ENCODE assay signal across 11 mouse cellular contexts in genomic region chr15:51634726-51635125, GRCm38 (mm10).
DNase-seq lines count a peak whose midpoint lies in the region; ATAC-seq and TF ChIP-seq lines count a peak whose summit lies in the region.
"Had no signal": no experiment of that assay in that cellular context is flagged by ENCODE, and none has a peak within 500 bp of the region (broad histone marks: within the 10 kb centered on the region; RNA-seq: fewer than 3 reads in every experiment).

No protein-coding gene starts in this region.

- peak; percentile 59 to 70 for DNase-seq in cerebellum, postnatal 10 days
- no peak for DNase-seq in cerebellum, adult 8-10 months
- no peak for DNase-seq in lung, adult 2 months
- DNase-seq in limb, embryonic 14.5 days (ENCODE audit: low spot score), result no peak
- no peak for DNase-seq in heart, postnatal 10 days
- DNase-seq in ovary, postnatal 36 days (ENCODE audit: low spot score), result no peak
- DNase-seq: adrenal gland, postnatal 36 days had no signal

- H3K27ac ChIP-seq in lung, embryonic 15.5 days, result no peak overlapping the region
- H3K27ac ChIP-seq in limb, embryonic 14.5 days (replicated peaks; ENCODE audit: low read depth, low read length), result no peak overlapping the region
- H3K27ac ChIP-seq in stomach, embryonic 16.5 days (ENCODE audit: low read length), result no peak overlapping the region
- H3K27ac ChIP-seq: liver, embryonic 15.5 days had no signal

- TF ChIP-seq CTCF in lung, adult 2 months (IDR thresholded peaks at IDR 0.05; ENCODE audit: insufficient read depth, low read length), result no peak

- 39% methylated on average over 7 of the region's 7 CpGs for WGBS in lung, embryonic 15.5 days
- WGBS in lung, adult 2 months, result 39% methylated on average over 7 of the region's 7 CpGs
- 51% methylated on average over 7 of the region's 7 CpGs for WGBS in limb, embryonic 14.5 days
- WGBS in stomach, embryonic 16.5 days, result 43% methylated on average over 7 of the region's 7 CpGs

- H3K9me3 ChIP-seq in lung, embryonic 15.5 days, result no peaks in the 10 kb centered on the region
- no peaks in the 10 kb centered on the region for H3K9me3 ChIP-seq in limb, embryonic 14.5 days (ENCODE audit: control insufficient read depth, low read length)
- no peaks in the 10 kb centered on the region for H3K9me3 ChIP-seq in stomach, embryonic 16.5 days (replicated peaks; ENCODE audit: control insufficient read depth, low read length)
- H3K9me3 ChIP-seq: liver, embryonic 15.5 days had no signal

- H3K4me2 ChIP-seq in lung, embryonic 15.5 days, result peak overlapping the region; percentile 24; the same call in 1 of the 2 replicates
- H3K4me2 ChIP-seq in limb, embryonic 14.5 days (replicated peaks; ENCODE audit: low read depth, low read length, severe bottlenecking), result peak overlapping the region; percentile 6; the same call in 1 of the 2 replicates
- peak overlapping the region; percentile 29; the same call in 1 of the 2 replicates for H3K4me2 ChIP-seq in stomach, embryonic 16.5 days (ENCODE audit: low read depth, low read length)
- H3K4me2 ChIP-seq: liver, embryonic 15.5 days had no signal

- 0 out of 2 replicates have a peak, but pooled peaks cover 7% of the 10 kb centered on the region for H3K4me1 ChIP-seq in lung, embryonic 15.5 days
- H3K4me1 ChIP-seq in lung, adult 2 months (ENCODE audit: control insufficient read depth, insufficient read depth, low read length), result no peaks in the 10 kb centered on the region
- peaks cover 10% of the 10 kb centered on the region for H3K4me1 ChIP-seq in limb, embryonic 14.5 days (ENCODE audit: control insufficient read depth, insufficient read depth, low read length)
- 0 out of 2 replicates have a peak, but pooled peaks cover 6% of the 10 kb centered on the region for H3K4me1 ChIP-seq in stomach, embryonic 16.5 days (ENCODE audit: control insufficient read depth, insufficient read depth, low read length)
- H3K4me1 ChIP-seq: liver, embryonic 15.5 days had no signal

- intact Hi-C loops in heart, postnatal 10 days (cut with DNase I), result no loop called here

- H3K4me3 ChIP-seq in lung, embryonic 15.5 days, result no peak overlapping the region
- H3K4me3 ChIP-seq in lung, adult 2 months (replicated peaks; ENCODE audit: extremely low read depth, low read depth, low read length), result no peak overlapping the region
- no peak overlapping the region for H3K4me3 ChIP-seq in limb, embryonic 14.5 days (replicated peaks; ENCODE audit: low read length)
- H3K4me3 ChIP-seq in stomach, embryonic 16.5 days (replicated peaks; ENCODE audit: low read length), result no peak overlapping the region
- H3K4me3 ChIP-seq: liver, embryonic 15.5 days; myocyte had no signal

- no peak for TF ChIP-seq POLR2A in lung, adult 2 months (IDR thresholded peaks at IDR 0.05; ENCODE audit: borderline replicate concordance, extremely low read depth, low read depth, low read length)
- no peak for TF ChIP-seq POLR2A in limb, embryonic 14.5 days (IDR thresholded peaks at IDR 0.05; ENCODE audit: borderline replicate concordance, extremely low read depth, insufficient read depth, insufficient read length)

- H3K9ac ChIP-seq in lung, embryonic 15.5 days, result no peak overlapping the region
- H3K9ac ChIP-seq in limb, embryonic 14.5 days (ENCODE audit: low read depth, low read length, severe bottlenecking), result no peak overlapping the region
- no peak overlapping the region for H3K9ac ChIP-seq in stomach, embryonic 16.5 days (ENCODE audit: low read length)
- H3K9ac ChIP-seq: liver, embryonic 15.5 days had no signal

- H3K36me3 ChIP-seq in lung, embryonic 15.5 days, result no peaks in the 10 kb centered on the region
- H3K36me3 ChIP-seq in limb, embryonic 14.5 days (ENCODE audit: control insufficient read depth, insufficient read depth, low read length), result no peaks in the 10 kb centered on the region
- H3K36me3 ChIP-seq in stomach, embryonic 16.5 days (ENCODE audit: control insufficient read depth, insufficient read depth, low read length), result no peaks in the 10 kb centered on the region
- H3K36me3 ChIP-seq: liver, embryonic 15.5 days had no signal

- no peaks in the 10 kb centered on the region for H3K27me3 ChIP-seq in lung, embryonic 15.5 days
- H3K27me3 ChIP-seq in limb, embryonic 14.5 days (ENCODE audit: control insufficient read depth, insufficient read depth, low read length), result 0 out of 2 replicates have a peak, but pooled peaks cover 4% of the 10 kb centered on the region
- H3K27me3 ChIP-seq in stomach, embryonic 16.5 days (ENCODE audit: control insufficient read depth, insufficient read depth, low read length), result no peaks in the 10 kb centered on the region
- H3K27me3 ChIP-seq: liver, embryonic 15.5 days had no signal

- no peak for ATAC-seq in lung, embryonic 15.5 days (ENCODE audit: borderline replicate concordance, extremely low read depth, low FRiP score, low TSS enrichment)
- ATAC-seq in limb, embryonic 14.5 days (ENCODE audit: low FRiP score, low read depth), result no peak
- ATAC-seq in stomach, embryonic 16.5 days (ENCODE audit: insufficient read depth, low FRiP score), result no peak

Comparison
In these comparisons a context has a peak if more than half of its experiments do, and no peak if none do; other contexts are left out.
1. DNase-seq: peak in cerebellum, postnatal 10 days (2 of 2); none in cerebellum, adult 8-10 months (single experiment), lung, adult 2 months (single experiment), limb, embryonic 14.5 days (single experiment), heart, postnatal 10 days (0 of 2) and ovary, postnatal 36 days (single experiment).
2. Peak in every context shown above with its lines, with median percentiles within 50 percentile points of each other: H3K4me2 ChIP-seq.